Mouse (Mus musculus): Measurements from ENCODE around the gene Fam222b. TPM values are rescaled to one million over a fixed set of nuclear protein-coding genes. Genes with fewer than 3 reads are reported as not detected.

The Fam222b gene
- polyA plus RNA-seq, 1 experiment from 2014 or later: 22.3 TPM

- Histone ChIP-seq H3K36me3 (replicated peaks) (peaks cover 51% of the 10 kb centered on the region), H3K4me1 (no peaks in the 10 kb centered on the region), H3K4me3 (replicated peaks) (no peak overlapping the region), H3K27me3 (no peaks in the 10 kb centered on the region), H3K9me3 (no peaks in the 10 kb centered on the region), H3K9ac (no peak overlapping the region), H3K4me2 (no peak overlapping the region), H3K27ac (no peak overlapping the region)
- 86% methylated on average over 5 of the region's 5 CpGs for WGBS
- no peak for ATAC-seq (ENCODE audit: low FRiP score)
Observed at GRCm38 (mm10) chr11:78071938-78072337, 22.5 kb upstream of the Fam222b start.

- Histone ChIP-seq H3K9me3 (no peaks in the 10 kb centered on the region), H3K27ac (no peak overlapping the region), H3K9ac (no peak overlapping the region), H3K4me1 (no peaks in the 10 kb centered on the region), H3K4me3 (replicated peaks) (no peak overlapping the region), H3K27me3 (no peaks in the 10 kb centered on the region), H3K36me3 (replicated peaks) (peaks cover 57% of the 10 kb centered on the region), H3K4me2 (no peak overlapping the region)
- ATAC-seq (ENCODE audit: low FRiP score): no peak
- WGBS: 32% methylated on average over 6 of the region's 6 CpGs
Observed at GRCm38 (mm10) chr11:78072425-78073130, 21.9 kb upstream of the Fam222b start.

DNA sequence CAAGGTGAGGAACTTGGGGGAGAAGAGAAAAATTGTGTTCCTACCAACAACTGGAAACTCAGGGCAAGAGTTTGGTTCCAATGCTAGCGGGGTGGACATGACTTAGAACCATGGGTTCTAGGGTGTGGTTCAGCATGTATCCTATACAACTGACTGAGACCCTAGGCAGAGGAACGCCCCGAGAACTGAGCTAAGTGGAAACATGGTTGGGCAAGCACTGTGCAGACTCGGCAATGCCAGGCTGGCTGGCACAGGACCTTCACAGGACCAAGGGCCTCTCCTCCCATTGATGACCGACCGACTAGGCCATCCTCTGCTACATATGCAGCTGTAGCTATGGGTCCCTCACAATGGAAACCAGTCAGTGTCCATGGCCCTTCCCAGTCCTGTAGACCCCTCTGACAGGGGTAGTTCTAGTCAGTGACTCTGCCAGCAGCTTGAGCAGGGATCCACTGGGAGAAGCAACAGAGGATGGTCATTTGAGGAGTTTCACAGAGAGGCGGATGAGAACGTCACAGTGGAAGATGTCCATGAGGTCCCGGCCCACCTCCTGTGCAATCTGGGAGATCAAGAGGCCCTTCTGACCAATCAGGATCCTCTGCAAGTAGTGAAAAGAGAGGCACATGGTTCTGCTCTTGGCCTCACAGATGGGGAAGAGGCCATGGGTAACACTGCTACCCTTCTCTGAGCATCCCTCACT lies 20.7 kb upstream of the Fam222b start:
- no peak overlapping the region for H3K9ac ChIP-seq
- no peak for ATAC-seq (ENCODE audit: low FRiP score)
- H3K4me3 ChIP-seq (replicated peaks): no peak overlapping the region
- no peaks in the 10 kb centered on the region for H3K4me1 ChIP-seq
- WGBS: 91% methylated on average over 9 of the region's 9 CpGs
- no peak overlapping the region for H3K27ac ChIP-seq
- peaks cover 62% of the 10 kb centered on the region for H3K36me3 ChIP-seq (replicated peaks)
- H3K4me2 ChIP-seq: no peak overlapping the region
- H3K9me3 ChIP-seq: no peaks in the 10 kb centered on the region
- no peaks in the 10 kb centered on the region for H3K27me3 ChIP-seq

- ATAC-seq (ENCODE audit: low FRiP score): no peak
- no peaks in the 10 kb centered on the region for H3K9me3 ChIP-seq
- no peak overlapping the region for H3K27ac ChIP-seq
- H3K4me1 ChIP-seq: peaks cover 4% of the 10 kb centered on the region
- no peak overlapping the region for H3K4me2 ChIP-seq
- H3K27me3 ChIP-seq: no peaks in the 10 kb centered on the region
- H3K36me3 ChIP-seq (replicated peaks): peaks cover 62% of the 10 kb centered on the region
- no peak overlapping the region for H3K9ac ChIP-seq
- WGBS: 92% methylated on average over 2 of the region's 2 CpGs
- H3K4me3 ChIP-seq (replicated peaks): no peak overlapping the region
Observed at GRCm38 (mm10) chr11:78074277-78074652, 20.2 kb upstream of the Fam222b start.

DNA sequence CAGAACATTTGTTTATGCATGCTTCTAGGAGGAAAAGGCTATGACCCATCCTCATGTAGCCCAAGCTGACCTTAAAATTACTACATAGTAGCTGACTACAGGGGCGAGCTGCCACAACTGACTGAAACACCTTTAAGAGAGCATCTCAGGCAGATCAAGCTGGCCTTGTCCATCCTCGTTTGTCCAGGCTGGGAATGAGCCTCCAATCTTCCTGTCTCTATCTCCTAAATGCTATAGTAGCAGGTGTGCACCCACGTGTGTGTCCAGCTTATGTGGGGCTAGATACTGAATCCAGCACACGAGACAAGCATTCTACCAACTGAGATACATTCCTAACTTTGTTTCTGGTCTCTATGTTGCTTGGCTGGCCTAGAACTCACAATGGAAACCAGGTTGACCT lies 19.8 kb upstream of the Fam222b start:
- Histone ChIP-seq H3K4me2 (no peak overlapping the region), H3K36me3 (replicated peaks) (peaks cover 62% of the 10 kb centered on the region), H3K4me1 (peaks cover 7% of the 10 kb centered on the region), H3K9me3 (no peaks in the 10 kb centered on the region), H3K9ac (no peak overlapping the region), H3K27me3 (no peaks in the 10 kb centered on the region), H3K27ac (no peak overlapping the region), H3K4me3 (replicated peaks) (no peak overlapping the region)
- WGBS: 81% methylated on average over 4 of the region's 4 CpGs
- ATAC-seq (ENCODE audit: low FRiP score): no peak

- H3K36me3 ChIP-seq (replicated peaks): peaks cover 26% of the 10 kb centered on the region
- H3K9ac ChIP-seq: peak within 1 kb of the TSS; percentile 75
- H3K4me3 ChIP-seq (replicated peaks): peak within 1 kb of the TSS; percentile 85
- peaks cover 7% of the 10 kb centered on the region for H3K27me3 ChIP-seq
- peak; percentile 91 for ATAC-seq (ENCODE audit: low FRiP score)
- peaks cover 15% of the 10 kb centered on the region for H3K4me1 ChIP-seq
- WGBS: 1% methylated on average over 42 of the region's 42 CpGs
- peak within 1 kb of the TSS; percentile 73 for H3K4me2 ChIP-seq
- H3K9me3 ChIP-seq: no peaks in the 10 kb centered on the region
- H3K27ac ChIP-seq: peak within 1 kb of the TSS; percentile 57
Observed at GRCm38 (mm10) chr11:78079961-78080921, 14.2 kb upstream of the Fam222b start, which contains the start of gene Eral1. Gene Eral1, minus strand, starts transcription at chr11:78080383.

GRCm38 (mm10) chr11:78083595-78083994 lies 10.9 kb upstream of the Fam222b start:
- Histone ChIP-seq H3K27ac (no peak overlapping the region), H3K9ac (no peak overlapping the region), H3K36me3 (replicated peaks) (no peaks in the 10 kb centered on the region), H3K9me3 (no peaks in the 10 kb centered on the region), H3K4me3 (replicated peaks) (no peak overlapping the region), H3K4me2 (no peak overlapping the region), H3K4me1 (peaks cover 15% of the 10 kb centered on the region), H3K27me3 (peaks cover 7% of the 10 kb centered on the region)
- ATAC-seq (ENCODE audit: low FRiP score): no peak
- WGBS: 62% methylated on average over 1 of the region's 1 CpGs

GRCm38 (mm10) chr11:78086925-78087479 lies 7.5 kb upstream of the Fam222b start:
- H3K27ac ChIP-seq: no peak overlapping the region
- no peaks in the 10 kb centered on the region for H3K4me1 ChIP-seq
- H3K4me2 ChIP-seq: no peak overlapping the region
- no peak for ATAC-seq (ENCODE audit: low FRiP score)
- WGBS: 77% methylated on average over 4 of the region's 4 CpGs
- H3K9me3 ChIP-seq: no peaks in the 10 kb centered on the region
- no peaks in the 10 kb centered on the region for H3K36me3 ChIP-seq (replicated peaks)
- H3K4me3 ChIP-seq (replicated peaks): no peak overlapping the region
- no peak overlapping the region for H3K9ac ChIP-seq
- H3K27me3 ChIP-seq: peaks cover 12% of the 10 kb centered on the region

DNA sequence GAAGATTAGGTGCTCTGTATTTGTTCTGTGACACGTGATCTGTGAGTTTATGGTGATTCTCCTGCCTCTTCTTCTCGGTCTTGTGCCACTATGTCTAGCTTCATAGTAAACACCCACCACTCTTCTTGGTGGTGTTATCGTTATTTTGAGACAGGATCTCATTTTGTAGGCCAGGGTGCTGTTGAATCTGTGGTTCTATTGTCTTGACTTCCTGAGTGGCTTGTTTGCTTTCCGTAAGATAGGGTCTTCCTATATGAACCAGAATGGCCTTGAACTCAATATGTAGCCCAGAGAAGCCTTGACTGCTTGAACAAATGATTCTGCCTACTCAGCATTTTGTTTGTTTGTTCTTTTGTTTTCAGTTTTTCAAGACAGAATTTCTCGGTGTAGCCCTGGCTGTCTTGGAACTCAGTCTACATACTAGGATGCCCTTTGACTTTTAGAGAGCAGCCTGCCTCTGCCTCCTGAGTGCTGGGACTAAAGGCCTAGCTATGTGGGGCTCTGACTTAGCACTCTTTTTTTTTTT lies 6.6 kb upstream of the Fam222b start:
- ATAC-seq (ENCODE audit: low FRiP score): no peak
- no peaks in the 10 kb centered on the region for H3K9me3 ChIP-seq
- H3K9ac ChIP-seq: no peak overlapping the region
- H3K4me3 ChIP-seq (replicated peaks): no peak overlapping the region
- 79% methylated on average over 5 of the region's 5 CpGs for WGBS
- H3K4me1 ChIP-seq: no peaks in the 10 kb centered on the region
- H3K4me2 ChIP-seq: no peak overlapping the region
- H3K36me3 ChIP-seq (replicated peaks): no peaks in the 10 kb centered on the region
- H3K27ac ChIP-seq: no peak overlapping the region
- H3K27me3 ChIP-seq: peaks cover 12% of the 10 kb centered on the region

DNA sequence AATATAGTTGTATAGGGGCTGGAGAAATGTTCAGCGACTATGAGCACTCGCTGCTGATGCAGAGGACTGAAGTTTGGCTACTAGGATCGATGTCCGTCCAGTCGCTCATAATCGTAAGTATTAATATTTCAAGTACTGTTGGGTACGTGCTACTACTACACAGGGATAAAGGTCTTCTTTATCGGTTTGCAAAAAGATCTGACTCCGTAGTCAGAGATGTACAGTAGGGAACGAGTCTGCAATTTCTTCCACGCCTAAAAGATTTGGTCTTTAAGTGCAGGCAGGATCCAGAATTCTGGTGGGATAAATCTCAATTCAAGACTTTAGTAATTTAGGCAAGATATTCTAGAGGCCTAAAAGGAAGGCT lies 340 bp upstream of the Fam222b start:
- Histone ChIP-seq H3K4me3 (replicated peaks) (peak overlapping the region; percentile 83), H3K36me3 (replicated peaks) (no peaks in the 10 kb centered on the region), H3K27ac (peak overlapping the region; percentile 77; the same call in 1 of the 2 replicates), H3K4me1 (peaks cover 30% of the 10 kb centered on the region), H3K9me3 (no peaks in the 10 kb centered on the region), H3K4me2 (peak overlapping the region; percentile 79), H3K9ac (peak overlapping the region; percentile 87), H3K27me3 (0 out of 2 replicates have a peak, but pooled peaks cover 5% of the 10 kb centered on the region)
- ATAC-seq (ENCODE audit: low FRiP score): peak; percentile 30; the same call in 1 of the 2 replicates
- 56% methylated on average over 11 of the region's 11 CpGs for WGBS

GRCm38 (mm10) chr11:78095144-78095516 lies 670 bp downstream of the Fam222b start:
- no peak for ATAC-seq (ENCODE audit: low FRiP score)
- 0 out of 2 replicates have a peak, but pooled peaks cover 5% of the 10 kb centered on the region for H3K27me3 ChIP-seq
- H3K27ac ChIP-seq: peak overlapping the region; percentile 77
- peak overlapping the region; percentile 79 for H3K4me2 ChIP-seq
- H3K9me3 ChIP-seq: no peaks in the 10 kb centered on the region
- H3K4me1 ChIP-seq: peaks cover 30% of the 10 kb centered on the region
- H3K36me3 ChIP-seq (replicated peaks): no peaks in the 10 kb centered on the region
- 33% methylated on average over 5 of the region's 5 CpGs for WGBS
- H3K9ac ChIP-seq: peak overlapping the region; percentile 87
- H3K4me3 ChIP-seq (replicated peaks): peak overlapping the region; percentile 83
